Mouse (Mus musculus): ENCODE data around the gene Bod1l.

Gene Bod1l

GRCm38 (mm10) chr5:41760071-41760470 is 84.0 kb downstream of the Bod1l start:
- DNase-seq (ENCODE audit: extremely low read depth, low read depth): no peak

- DNase-seq (ENCODE audit: extremely low read depth, low read depth): no peak
These were observed 85.2 kb downstream of the Bod1l start for GRCm38 (mm10) chr5:41758671-41759639.

- no peak for DNase-seq (ENCODE audit: extremely low read depth, low read depth)
These were observed 86.8 kb downstream of the Bod1l start for GRCm38 (mm10) chr5:41757338-41757737.

- DNase-seq (ENCODE audit: extremely low read depth, low read depth): no peak
These were observed 87.7 kb downstream of the Bod1l start for GRCm38 (mm10) chr5:41756396-41756795.

GRCm38 (mm10) chr5:41755373-41755960 is 88.6 kb downstream of the Bod1l start:
- no peak for DNase-seq (ENCODE audit: extremely low read depth, low read depth)

- no peak for DNase-seq (ENCODE audit: extremely low read depth, low read depth)
These were observed 89.3 kb downstream of the Bod1l start for GRCm38 (mm10) chr5:41754836-41755235.

- DNase-seq (ENCODE audit: extremely low read depth, low read depth): no peak
These were observed 89.8 kb downstream of the Bod1l start for GRCm38 (mm10) chr5:41754226-41754775.

- DNase-seq (ENCODE audit: extremely low read depth, low read depth): no peak
These were observed 91.4 kb downstream of the Bod1l start for GRCm38 (mm10) chr5:41752721-41753120.

- DNase-seq (ENCODE audit: extremely low read depth, low read depth): no peak
These were observed 99.0 kb downstream of the Bod1l start for GRCm38 (mm10) chr5:41744898-41745780.

- no peak for DNase-seq (ENCODE audit: extremely low read depth, low read depth)
These were observed 99.9 kb downstream of the Bod1l start for GRCm38 (mm10) chr5:41744234-41744633.

GRCm38 (mm10) chr5:41738817-41739216 is 105.3 kb downstream of the Bod1l start:
- no peak for DNase-seq (ENCODE audit: extremely low read depth, low read depth)

Measured in MEL-GATA-1-ER (cell line).